Mouse (Mus musculus) hindbrain, embryonic 11.5 days (tissue): Measurements from ENCODE around the gene Ecel1. TPM values are rescaled to one million over a fixed set of nuclear protein-coding genes. Genes with fewer than 3 reads are reported as not detected.

ENCODE experiments used
- ATAC-seq: fragments of 200-750 bp; cut with Nextera tagmentation; 2 replicates; pipeline ENCODE4 v1.8.0; 2017; ENCODE audit warnings: mild to moderate bottlenecking, moderate TSS enrichment, moderate library complexity; ENCODE audit not compliant: low FRiP score
- DNase-seq: peaks from one replicate; pipeline ENCODE4 v3.0.0-alpha.2; 2015; ENCODE audit warnings: low spot score
- H3K27ac ChIP-seq: fragments of 300-500 bp; sonication (generic); 2 replicates; pipeline ENCODE4 v1.5.1; 2014; ENCODE audit warnings: mild to moderate bottlenecking, low read depth, low read length
- H3K27me3 ChIP-seq: fragments of 300-500 bp; sonication (generic); 2 replicates; pipeline ENCODE4 v1.6.1; 2014; ENCODE audit warnings: mild to moderate bottlenecking, low read length, moderate library complexity, mixed read lengths; ENCODE audit not compliant: control insufficient read depth, insufficient read depth
- H3K36me3 ChIP-seq: fragments of 300-500 bp; sonication (generic); 2 replicates; pipeline ENCODE4 v1.6.1; 2014; ENCODE audit warnings: mild to moderate bottlenecking, low read length, moderate library complexity, mixed read lengths; ENCODE audit not compliant: control insufficient read depth, insufficient read depth
- H3K4me1 ChIP-seq: fragments of 300-500 bp; sonication (generic); replicated peaks from 2 replicates; pipeline ENCODE4 v1.6.1; 2014; ENCODE audit warnings: low read length, mixed read lengths; ENCODE audit not compliant: control insufficient read depth, insufficient read depth
- H3K4me2 ChIP-seq: fragments of 300-500 bp; sonication (generic); replicated peaks from 2 replicates; pipeline ENCODE4 v1.6.1; 2014; ENCODE audit warnings: mild to moderate bottlenecking, low read depth, low read length
- H3K4me3 ChIP-seq: fragments of 300-500 bp; sonication (generic); 2 replicates; pipeline ENCODE4 v1.5.1; 2014; ENCODE audit warnings: low read depth, low read length
- H3K9ac ChIP-seq: fragments of 300-500 bp; sonication (generic); 2 replicates; pipeline ENCODE4 v1.6.1; 2014; ENCODE audit warnings: low read depth, low read length
- H3K9me3 ChIP-seq: fragments of 300-500 bp; sonication (generic); 2 replicates; pipeline ENCODE4 v1.6.1; 2016; ENCODE audit warnings: low read length; ENCODE audit not compliant: control insufficient read depth
- WGBS: fragments of 180-500 bp; shearing (Covaris S2); extraction: QIAGEN DNeasy Blood & Tissue Kit; methylation state at CpG from one replicate; pipeline ENCODE4 v1.1.7; 2014; 5-methylcytosine and 5-hydroxymethylcytosine counted together
- polyA plus RNA-seq: library from polyadenylated mRNA; unstranded; fragments of >200 nt; fragmentation: Nextera tagmentation; extraction: Ambion mirVana; gene quantifications from 2 replicates; pipeline ENCODE4 v1.2.1, GENCODE M21; 2014

Gene Ecel1
- polyA plus RNA-seq, 1 experiment from 2014 or later, result 14.7 TPM

DNA sequence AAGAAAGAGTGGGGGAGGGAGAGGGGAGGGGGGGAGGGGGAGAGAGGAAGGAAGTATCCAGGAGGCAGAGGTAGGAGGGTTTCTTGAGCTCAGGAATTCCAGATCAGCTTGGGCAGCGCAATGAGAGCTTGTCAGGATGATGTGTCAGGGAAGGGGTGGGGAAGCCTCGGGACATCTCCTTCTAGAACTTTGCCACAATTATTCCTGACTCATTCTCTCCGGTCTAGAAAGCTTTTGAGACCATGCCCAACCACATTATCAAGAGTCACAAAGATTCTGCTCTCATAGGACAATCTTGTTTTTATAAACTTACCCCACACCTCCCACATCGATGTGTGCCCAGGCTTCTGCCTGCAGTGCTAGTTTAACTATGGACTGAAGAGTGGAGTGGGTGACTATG is 24.5 kb downstream of the Ecel1 start:
- H3K4me3 ChIP-seq, result no peak overlapping the region
- H3K9me3 ChIP-seq, result no peaks in the 10 kb centered on the region
- no peaks in the 10 kb centered on the region for H3K4me1 ChIP-seq
- DNase-seq (no peak), ATAC-seq (no peak)
- H3K36me3 ChIP-seq, result no peaks in the 10 kb centered on the region
- H3K4me2 ChIP-seq, result no peak overlapping the region
- peaks cover 20% of the 10 kb centered on the region for H3K27me3 ChIP-seq
- H3K27ac ChIP-seq, result no peak overlapping the region
- 82% methylated on average over 4 of the region's 4 CpGs for WGBS
- no peak overlapping the region for H3K9ac ChIP-seq

DNA sequence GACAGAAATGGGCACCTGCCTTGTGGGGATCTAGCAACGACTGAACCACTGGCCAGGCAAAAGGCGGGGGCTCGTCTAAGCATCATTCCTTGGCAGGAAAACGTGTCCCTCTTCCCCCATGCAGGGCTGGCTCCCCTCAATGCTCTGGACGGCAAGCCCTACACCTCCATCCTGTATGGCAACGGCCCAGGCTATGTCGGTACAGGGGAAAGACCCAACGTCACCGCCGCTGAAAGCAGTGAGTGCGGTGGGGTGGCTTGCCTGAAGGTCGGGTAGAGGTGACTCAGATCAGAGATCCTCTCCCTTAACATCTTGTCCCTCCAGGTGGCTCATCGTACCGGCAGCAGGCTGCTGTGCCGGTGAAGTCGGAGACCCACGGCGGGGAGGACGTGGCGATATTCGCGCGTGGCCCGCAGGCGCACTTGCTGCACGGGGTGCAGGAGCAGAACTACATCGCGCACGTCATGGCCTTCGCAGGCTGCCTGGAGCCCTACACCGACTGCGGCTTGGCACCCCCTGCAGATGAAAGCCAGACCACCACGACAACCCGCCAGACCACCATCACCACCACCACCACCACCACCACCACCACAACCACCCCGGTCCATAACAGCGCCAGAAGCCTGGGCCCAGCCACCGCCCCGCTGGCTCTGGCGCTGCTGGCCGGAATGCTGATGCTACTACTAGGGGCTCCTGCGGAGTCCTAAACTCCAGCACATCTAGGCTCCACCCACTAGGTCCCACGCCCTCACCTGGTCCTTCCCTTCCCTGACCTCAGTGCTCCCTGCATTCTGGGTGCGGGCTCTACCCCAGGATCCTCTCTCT is 28.9 kb downstream of the Ecel1 start:
- ATAC-seq, result no peak
- no peak overlapping the region for H3K4me3 ChIP-seq
- H3K9me3 ChIP-seq, result no peaks in the 10 kb centered on the region
- WGBS, result 8% methylated on average over 35 of the region's 43 CpGs
- no peak overlapping the region; the same call in 1 of the 2 replicates for H3K4me2 ChIP-seq
- no peaks in the 10 kb centered on the region for H3K4me1 ChIP-seq
- H3K27ac ChIP-seq, result no peak overlapping the region
- H3K27me3 ChIP-seq, result peaks cover 29% of the 10 kb centered on the region
- DNase-seq, result no peak
- H3K36me3 ChIP-seq, result no peaks in the 10 kb centered on the region
- H3K9ac ChIP-seq, result no peak overlapping the region

- no peak within 1 kb of the TSS for H3K4me2 ChIP-seq
- no peak within 1 kb of the TSS for H3K27ac ChIP-seq
- no peak for DNase-seq
- no peak within 1 kb of the TSS for H3K9ac ChIP-seq
- no peak within 1 kb of the TSS for H3K4me3 ChIP-seq
- H3K9me3 ChIP-seq, result no peaks in the 10 kb centered on the region
- no peak for ATAC-seq
- no peaks in the 10 kb centered on the region for H3K4me1 ChIP-seq
- peaks cover 29% of the 10 kb centered on the region for H3K27me3 ChIP-seq
- 78% methylated on average over 6 of the region's 6 CpGs for WGBS
- H3K36me3 ChIP-seq, result no peaks in the 10 kb centered on the region
These were observed 31.6 kb downstream of the Ecel1 start, which contains the start of gene Akp3 for GRCm38 (mm10) chr1:87124673-87125072. Gene Akp3, plus strand, starts transcription at chr1:87124973.

- H3K4me2 ChIP-seq, result no peak overlapping the region
- DNase-seq (no peak), ATAC-seq (no peak)
- no peak overlapping the region for H3K4me3 ChIP-seq
- no peaks in the 10 kb centered on the region for H3K9me3 ChIP-seq
- no peaks in the 10 kb centered on the region for H3K4me1 ChIP-seq
- 81% methylated on average over 1 of the region's 1 CpGs for WGBS
- no peak overlapping the region for H3K9ac ChIP-seq
- no peaks in the 10 kb centered on the region for H3K36me3 ChIP-seq
- no peak overlapping the region for H3K27ac ChIP-seq
- no peaks in the 10 kb centered on the region for H3K27me3 ChIP-seq
These were observed 41.5 kb downstream of the Ecel1 start for GRCm38 (mm10) chr1:87114784-87115183.

GRCm38 (mm10) chr1:87111719-87112354 is 44.5 kb downstream of the Ecel1 start:
- no peaks in the 10 kb centered on the region for H3K4me1 ChIP-seq
- no peak overlapping the region for H3K9ac ChIP-seq
- 38% methylated on average over 9 of the region's 9 CpGs for WGBS
- H3K27me3 ChIP-seq, result no peaks in the 10 kb centered on the region
- DNase-seq (peak; percentile 58), ATAC-seq (no peak)
- H3K27ac ChIP-seq, result no peak overlapping the region
- no peak overlapping the region for H3K4me3 ChIP-seq
- no peaks in the 10 kb centered on the region for H3K9me3 ChIP-seq
- H3K36me3 ChIP-seq, result no peaks in the 10 kb centered on the region
- no peak overlapping the region for H3K4me2 ChIP-seq

GRCm38 (mm10) chr1:87108564-87108963 is 47.8 kb downstream of the Ecel1 start:
- no peaks in the 10 kb centered on the region for H3K4me1 ChIP-seq
- no peak overlapping the region for H3K4me3 ChIP-seq
- no peak overlapping the region for H3K27ac ChIP-seq
- no peak overlapping the region for H3K4me2 ChIP-seq
- WGBS, result 86% methylated on average over 4 of the region's 4 CpGs
- H3K27me3 ChIP-seq, result no peaks in the 10 kb centered on the region
- no peak for ATAC-seq
- no peaks in the 10 kb centered on the region for H3K36me3 ChIP-seq
- DNase-seq, result no peak
- H3K9me3 ChIP-seq, result no peaks in the 10 kb centered on the region
- no peak overlapping the region for H3K9ac ChIP-seq

DNA sequence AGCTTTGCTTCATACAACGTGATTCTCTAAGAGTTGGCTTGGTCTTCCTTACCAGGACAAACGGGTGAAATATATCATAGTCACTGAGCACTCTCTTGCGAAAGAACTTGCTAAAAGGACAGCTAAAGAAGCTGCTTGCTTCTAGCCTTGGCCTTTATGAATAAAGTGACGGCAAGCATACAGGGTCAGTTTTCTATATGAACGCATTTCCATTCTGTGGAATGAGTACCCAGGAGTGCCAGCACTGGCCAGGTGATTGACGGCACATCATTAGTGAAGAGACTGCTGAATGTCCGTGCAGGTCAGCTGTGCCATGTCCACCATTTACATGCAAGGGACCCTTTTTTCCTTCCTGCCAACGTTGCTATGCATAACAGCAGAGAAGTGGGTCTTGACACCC is 49.8 kb downstream of the Ecel1 start:
- Histone ChIP-seq H3K9me3 (no peaks in the 10 kb centered on the region), H3K9ac (no peak overlapping the region), H3K36me3 (no peaks in the 10 kb centered on the region), H3K27ac (no peak overlapping the region), H3K4me2 (no peak overlapping the region), H3K4me1 (no peaks in the 10 kb centered on the region), H3K27me3 (no peaks in the 10 kb centered on the region), H3K4me3 (no peak overlapping the region)
- 79% methylated on average over 8 of the region's 8 CpGs for WGBS
- ATAC-seq (no peak), DNase-seq (no peak)

DNA sequence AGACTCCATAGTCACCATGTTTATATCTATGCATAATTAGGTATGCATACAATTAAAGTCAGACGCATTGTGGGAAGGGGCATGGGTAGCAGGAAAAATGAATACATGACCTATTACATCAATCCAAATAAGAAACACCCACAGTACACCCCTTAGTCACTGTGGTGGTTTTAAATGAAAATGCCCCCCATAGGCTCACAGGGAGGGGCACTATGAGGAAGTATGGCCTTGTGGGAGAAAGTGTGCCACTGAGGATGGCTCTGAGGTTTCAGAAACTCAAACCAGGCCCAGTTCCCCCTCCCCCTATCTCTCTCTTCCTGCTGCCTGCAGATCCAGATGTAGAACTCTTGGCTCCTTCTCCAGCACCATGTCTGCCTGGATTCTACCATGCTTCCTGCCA is 52.4 kb downstream of the Ecel1 start:
- 79% methylated on average over 1 of the region's 1 CpGs for WGBS
- Histone ChIP-seq H3K9ac (no peak overlapping the region), H3K27me3 (no peaks in the 10 kb centered on the region; the same call in 1 of the 2 replicates), H3K4me1 (no peaks in the 10 kb centered on the region), H3K4me3 (no peak overlapping the region), H3K36me3 (no peaks in the 10 kb centered on the region), H3K27ac (no peak overlapping the region), H3K4me2 (no peak overlapping the region), H3K9me3 (no peaks in the 10 kb centered on the region)
- no peak for ATAC-seq
- DNase-seq, result no peak

- no peak overlapping the region for H3K9ac ChIP-seq
- H3K27me3 ChIP-seq, result no peaks in the 10 kb centered on the region; the same call in 1 of the 2 replicates
- no peak for DNase-seq
- ATAC-seq, result no peak
- no peak overlapping the region for H3K27ac ChIP-seq
- H3K4me1 ChIP-seq, result no peaks in the 10 kb centered on the region
- H3K4me2 ChIP-seq, result no peak overlapping the region
- WGBS, result 93% methylated on average over 3 of the region's 3 CpGs
- no peaks in the 10 kb centered on the region for H3K36me3 ChIP-seq
- H3K9me3 ChIP-seq, result no peaks in the 10 kb centered on the region
- H3K4me3 ChIP-seq, result no peak overlapping the region
These were observed 54.2 kb downstream of the Ecel1 start for GRCm38 (mm10) chr1:87102114-87102513.
